Mouse (Mus musculus): Measurements from ENCODE around the gene Gys1. TPM values are rescaled to one million over a fixed set of nuclear protein-coding genes. Genes with fewer than 3 reads are reported as not detected.
A peak's percentile ranks its signal among the peaks of the same experiment; 100 is the strongest.
"Not testable (repeated sequence)": the region's sequence is repeated elsewhere in the genome, so short reads cannot be mapped to it uniquely, and the experiment has no call there.

The Gys1 gene
- total RNA-seq, 1 experiment: 26.1 TPM

- peaks cover 11% of the 10 kb centered on the region; the same call in 1 of the 2 replicates for H3K36me3 ChIP-seq (ENCODE audit: control insufficient read depth, insufficient read depth, low read length, poor library complexity, severe bottlenecking)
- no peak for DNase-seq (ENCODE audit: low read depth, low spot score)
- H3K4me1 ChIP-seq (ENCODE audit: control insufficient read depth in 2 of 2, insufficient read depth in 2 of 2, low read length in 2 of 2, poor library complexity in 1 of 2): peaks cover 2 to 8% of the 10 kb centered on the region in 2 experiments; a peak in 2 of 4 replicates
- no peak overlapping the region for H3K9ac ChIP-seq (ENCODE audit: insufficient read depth, low read depth, low read length, poor library complexity, severe bottlenecking)
- H3K27ac ChIP-seq (ENCODE audit: insufficient read depth, low read depth, low read length, poor library complexity, severe bottlenecking): no peak overlapping the region
- in situ Hi-C loops (cut with MboI; ENCODE audit: low sequenced_read_pairs in 2 of 2, unreplicated experiment in 2 of 2): loop anchor here in 1 of 2 experiments (10.0 kb wide), 1 partner anchor 118 kb away; no protein-coding TSS in a partner anchor
- no peak for TF ChIP-seq CHD2 (IDR thresholded peaks at IDR 0.05; ENCODE audit: low read depth, low read length)
- no peak for TF ChIP-seq ZC3H11A (IDR thresholded peaks at IDR 0.05; ENCODE audit: borderline replicate concordance, low read depth, low read length)
- no peak for TF ChIP-seq MAFK (IDR thresholded peaks at IDR 0.05; ENCODE audit: insufficient read depth, low read depth, low read length)
- no peak for TF ChIP-seq ZNF384 (IDR thresholded peaks at IDR 0.05; ENCODE audit: low read depth, low read length)
- TF ChIP-seq HCFC1 (IDR thresholded peaks at IDR 0.05; ENCODE audit: borderline replicate concordance, insufficient read depth, low read length): no peak
- H3K4me3 ChIP-seq (ENCODE audit: insufficient read depth in 1 of 2, low read depth in 1 of 2, low read length in 2 of 2, poor library complexity in 1 of 2, severe bottlenecking in 1 of 2): no peak overlapping the region
- H3K9me3 ChIP-seq (ENCODE audit: control insufficient read depth, insufficient read depth, low read depth, low read length): no peaks in the 10 kb centered on the region
Observed at GRCm38 (mm10) chr7:45477003-45477402, 42.4 kb downstream of the Gys1 start.

GRCm38 (mm10) chr7:45478774-45479173, 44.1 kb downstream of the Gys1 start:
- TF ChIP-seq MAFK (IDR thresholded peaks at IDR 0.05; ENCODE audit: insufficient read depth, low read depth, low read length) (no peak), ZNF384 (IDR thresholded peaks at IDR 0.05; ENCODE audit: low read depth, low read length) (no peak), CHD2 (IDR thresholded peaks at IDR 0.05; ENCODE audit: low read depth, low read length) (no peak), HCFC1 (IDR thresholded peaks at IDR 0.05; ENCODE audit: borderline replicate concordance, insufficient read depth, low read length) (no peak), ZC3H11A (IDR thresholded peaks at IDR 0.05; ENCODE audit: borderline replicate concordance, low read depth, low read length) (no peak)
- peak overlapping the region; percentile 5; the same call in 1 of the 2 replicates for H3K9ac ChIP-seq (ENCODE audit: insufficient read depth, low read depth, low read length, poor library complexity, severe bottlenecking)
- in situ Hi-C loops (cut with MboI; ENCODE audit: low sequenced_read_pairs in 2 of 2, unreplicated experiment in 2 of 2): loop anchor here in 1 of 2 experiments (10.0 kb wide), 1 partner anchor 116 kb away; no protein-coding TSS in a partner anchor
- no peak for DNase-seq (ENCODE audit: low read depth, low spot score)
- H3K4me3 ChIP-seq (ENCODE audit: insufficient read depth in 1 of 2, low read depth in 1 of 2, low read length in 2 of 2, poor library complexity in 1 of 2, severe bottlenecking in 1 of 2): no peak overlapping the region
- peaks cover 2 to 8% of the 10 kb centered on the region in 2 experiments; a peak in 2 of 4 replicates for H3K4me1 ChIP-seq (ENCODE audit: control insufficient read depth in 2 of 2, insufficient read depth in 2 of 2, low read length in 2 of 2, poor library complexity in 1 of 2)
- H3K36me3 ChIP-seq (ENCODE audit: control insufficient read depth, insufficient read depth, low read length, poor library complexity, severe bottlenecking): peaks cover 11% of the 10 kb centered on the region; the same call in 1 of the 2 replicates
- no peak overlapping the region for H3K27ac ChIP-seq (ENCODE audit: insufficient read depth, low read depth, low read length, poor library complexity, severe bottlenecking)
- H3K9me3 ChIP-seq (ENCODE audit: control insufficient read depth, insufficient read depth, low read depth, low read length): no peaks in the 10 kb centered on the region

GRCm38 (mm10) chr7:45480310-45480709, 45.7 kb downstream of the Gys1 start:
- H3K9ac ChIP-seq (ENCODE audit: insufficient read depth, low read depth, low read length, poor library complexity, severe bottlenecking); H3K4me3 ChIP-seq (ENCODE audit: insufficient read depth in 1 of 2, low read depth in 1 of 2, low read length in 2 of 2, poor library complexity in 1 of 2, severe bottlenecking in 1 of 2); in situ Hi-C loops (cut with MboI; ENCODE audit: low sequenced_read_pairs in 2 of 2, unreplicated experiment in 2 of 2); H3K9me3 ChIP-seq (ENCODE audit: control insufficient read depth, insufficient read depth, low read depth, low read length); H3K4me1 ChIP-seq (ENCODE audit: control insufficient read depth in 2 of 2, insufficient read depth in 2 of 2, low read length in 2 of 2, poor library complexity in 1 of 2); DNase-seq (ENCODE audit: low read depth, low spot score); H3K27ac ChIP-seq (ENCODE audit: insufficient read depth, low read depth, low read length, poor library complexity, severe bottlenecking): not testable (repeated sequence)
- peaks cover 12% of the 10 kb centered on the region; the same call in 1 of the 2 replicates for H3K36me3 ChIP-seq (ENCODE audit: control insufficient read depth, insufficient read depth, low read length, poor library complexity, severe bottlenecking)

GRCm38 (mm10) chr7:45481374-45481927, 46.8 kb downstream of the Gys1 start, which contains the start of gene Tulp2:
Gene Tulp2 (plus strand): TSS chr7:45481877.
- Histone ChIP-seq H3K4me3 (ENCODE audit: insufficient read depth in 1 of 2, low read depth in 1 of 2, low read length in 2 of 2, poor library complexity in 1 of 2, severe bottlenecking in 1 of 2) (no peak within 1 kb of the TSS), H3K36me3 (ENCODE audit: control insufficient read depth, insufficient read depth, low read length, poor library complexity, severe bottlenecking) (peaks cover 15% of the 10 kb centered on the region; the same call in 1 of the 2 replicates), H3K27ac (ENCODE audit: insufficient read depth, low read depth, low read length, poor library complexity, severe bottlenecking) (no peak within 1 kb of the TSS), H3K4me1 (ENCODE audit: control insufficient read depth in 2 of 2, insufficient read depth in 2 of 2, low read length in 2 of 2, poor library complexity in 1 of 2) (peaks cover 2 to 6% of the 10 kb centered on the region in 2 experiments; a peak in 1 of 4 replicates), H3K9me3 (ENCODE audit: control insufficient read depth, insufficient read depth, low read depth, low read length) (no peaks in the 10 kb centered on the region), H3K9ac (ENCODE audit: insufficient read depth, low read depth, low read length, poor library complexity, severe bottlenecking) (no peak within 1 kb of the TSS; the same call in 1 of the 2 replicates)
- no peak for DNase-seq (ENCODE audit: low read depth, low spot score)
- in situ Hi-C loops (cut with MboI; ENCODE audit: low sequenced_read_pairs in 2 of 2, unreplicated experiment in 2 of 2): no loop called here
- TF ChIP-seq HCFC1 (IDR thresholded peaks at IDR 0.05; ENCODE audit: borderline replicate concordance, insufficient read depth, low read length): peak; percentile 99
- TF ChIP-seq CHD2 (IDR thresholded peaks at IDR 0.05; ENCODE audit: low read depth, low read length): no peak

GRCm38 (mm10) chr7:45482166-45482565, 47.5 kb downstream of the Gys1 start:
- no peak for DNase-seq (ENCODE audit: low read depth, low spot score)
- no peak overlapping the region for H3K9ac ChIP-seq (ENCODE audit: insufficient read depth, low read depth, low read length, poor library complexity, severe bottlenecking)
- in situ Hi-C loops (cut with MboI; ENCODE audit: low sequenced_read_pairs in 2 of 2, unreplicated experiment in 2 of 2): no loop called here
- no peak overlapping the region for H3K4me3 ChIP-seq (ENCODE audit: insufficient read depth in 1 of 2, low read depth in 1 of 2, low read length in 2 of 2, poor library complexity in 1 of 2, severe bottlenecking in 1 of 2)
- no peak for TF ChIP-seq ZNF384 (IDR thresholded peaks at IDR 0.05; ENCODE audit: low read depth, low read length)
- no peak for TF ChIP-seq MAFK (IDR thresholded peaks at IDR 0.05; ENCODE audit: insufficient read depth, low read depth, low read length)
- no peak for TF ChIP-seq ZC3H11A (IDR thresholded peaks at IDR 0.05; ENCODE audit: borderline replicate concordance, low read depth, low read length)
- TF ChIP-seq CHD2 (IDR thresholded peaks at IDR 0.05; ENCODE audit: low read depth, low read length): no peak
- no peak for TF ChIP-seq HCFC1 (IDR thresholded peaks at IDR 0.05; ENCODE audit: borderline replicate concordance, insufficient read depth, low read length)
- H3K36me3 ChIP-seq (ENCODE audit: control insufficient read depth, insufficient read depth, low read length, poor library complexity, severe bottlenecking): peaks cover 15% of the 10 kb centered on the region; the same call in 1 of the 2 replicates
- H3K4me1 ChIP-seq (ENCODE audit: control insufficient read depth in 2 of 2, insufficient read depth in 2 of 2, low read length in 2 of 2, poor library complexity in 1 of 2): peaks cover 1 to 8% of the 10 kb centered on the region in 2 experiments; a peak in 1 of 4 replicates
- H3K27ac ChIP-seq (ENCODE audit: insufficient read depth, low read depth, low read length, poor library complexity, severe bottlenecking): no peak overlapping the region
- H3K9me3 ChIP-seq (ENCODE audit: control insufficient read depth, insufficient read depth, low read depth, low read length): no peaks in the 10 kb centered on the region

- DNase-seq (ENCODE audit: low read depth, low spot score); H3K36me3 ChIP-seq (ENCODE audit: control insufficient read depth, insufficient read depth, low read length, poor library complexity, severe bottlenecking); H3K4me3 ChIP-seq (ENCODE audit: insufficient read depth in 1 of 2, low read depth in 1 of 2, low read length in 2 of 2, poor library complexity in 1 of 2, severe bottlenecking in 1 of 2); in situ Hi-C loops (cut with MboI; ENCODE audit: low sequenced_read_pairs in 2 of 2, unreplicated experiment in 2 of 2); H3K9ac ChIP-seq (ENCODE audit: insufficient read depth, low read depth, low read length, poor library complexity, severe bottlenecking); H3K27ac ChIP-seq (ENCODE audit: insufficient read depth, low read depth, low read length, poor library complexity, severe bottlenecking); H3K9me3 ChIP-seq (ENCODE audit: control insufficient read depth, insufficient read depth, low read depth, low read length): not testable (repeated sequence)
- peaks cover 2 to 11% of the 10 kb centered on the region in 2 experiments; a peak in 2 of 4 replicates for H3K4me1 ChIP-seq (ENCODE audit: control insufficient read depth in 2 of 2, insufficient read depth in 2 of 2, low read length in 2 of 2, poor library complexity in 1 of 2)
Observed at GRCm38 (mm10) chr7:45484985-45485384, 50.3 kb downstream of the Gys1 start.
